Mouse (Mus musculus) liver, embryonic 16.5 days (tissue): ENCODE measurements around the gene Phgr1. TPM values are rescaled to one million over a fixed set of nuclear protein-coding genes. Genes with fewer than 3 reads are reported as not detected.
A peak's percentile ranks its signal among the peaks of the same experiment; 100 is the strongest.

Source experiments
- ATAC-seq: fragments of 200-750 bp; cut with Nextera tagmentation; 2 replicates; pipeline ENCODE4 v1.8.0; 2017; ENCODE audit warnings: low read depth, mild to moderate bottlenecking, moderate number of reproducible peaks, moderate library complexity
- H3K27ac ChIP-seq: fragments of 300-500 bp; sonication (generic); 2 replicates; pipeline ENCODE4 v1.5.1; 2014; ENCODE audit warnings: mild to moderate bottlenecking, low read length
- H3K27me3 ChIP-seq: fragments of 300-500 bp; sonication (generic); 2 replicates; pipeline ENCODE4 v1.6.1; 2014; ENCODE audit warnings: low read depth, low read length, mixed read lengths; ENCODE audit not compliant: control insufficient read depth, insufficient read depth
- H3K36me3 ChIP-seq: fragments of 300-500 bp; sonication (generic); 2 replicates; pipeline ENCODE4 v1.6.1; 2014; ENCODE audit warnings: mild to moderate bottlenecking; ENCODE audit not compliant: control insufficient read depth, insufficient read depth
- H3K4me1 ChIP-seq: fragments of 300-500 bp; sonication (generic); 2 replicates; pipeline ENCODE4 v1.6.1; 2014; ENCODE audit warnings: low read depth, low read length, mixed read lengths; ENCODE audit not compliant: control insufficient read depth
- H3K4me2 ChIP-seq: fragments of 300-500 bp; sonication (generic); 2 replicates; pipeline ENCODE4 v1.6.1; 2014; ENCODE audit warnings: low read depth, low read length, mixed read lengths
- H3K4me3 ChIP-seq: fragments of 300-500 bp; sonication (generic); 2 replicates; pipeline ENCODE4 v1.5.1; 2014; ENCODE audit warnings: low read depth, mild to moderate bottlenecking, low read length
- H3K9ac ChIP-seq: fragments of 300-500 bp; sonication (generic); 2 replicates; pipeline ENCODE4 v1.6.1; 2014; ENCODE audit warnings: low read depth, low read length
- H3K9me3 ChIP-seq: fragments of 300-500 bp; sonication (generic); replicated peaks from 2 replicates; pipeline ENCODE4 v1.6.1; 2016; ENCODE audit warnings: low read length; ENCODE audit not compliant: control insufficient read depth
- WGBS: fragments of 180-500 bp; shearing (Covaris S2); extraction: QIAGEN DNeasy Blood & Tissue Kit; methylation state at CpG from one replicate; pipeline ENCODE4 v1.1.7; 2014; ENCODE audit not compliant: insufficient replicate concordance; 5-methylcytosine and 5-hydroxymethylcytosine counted together
- polyA plus RNA-seq: library from polyadenylated mRNA; unstranded; fragments of >200 nt; fragmentation: Nextera tagmentation; extraction: Ambion mirVana; gene quantifications from 2 replicates; pipeline ENCODE4 v1.2.1, GENCODE M21; 2015

The Phgr1 gene
- polyA plus RNA-seq, 1 experiment from 2014 or later: 0.85 TPM

- Histone ChIP-seq H3K4me2 (peak overlapping the region; percentile 46), H3K9ac (peak overlapping the region; percentile 21; the same call in 1 of the 2 replicates), H3K27ac (peak overlapping the region; percentile 25; the same call in 1 of the 2 replicates), H3K27me3 (no peaks in the 10 kb centered on the region), H3K4me3 (peak overlapping the region; percentile 18; the same call in 1 of the 2 replicates), H3K9me3 (no peaks in the 10 kb centered on the region), H3K4me1 (peaks cover 13% of the 10 kb centered on the region; the same call in 1 of the 2 replicates), H3K36me3 (no peaks in the 10 kb centered on the region)
- WGBS: 30% methylated on average over 44 of the region's 44 CpGs
- ATAC-seq: peak; percentile 48; the same call in 1 of the 2 replicates
Observed at GRCm38 (mm10) chr2:118790551-118791525, 18.3 kb downstream of the Phgr1 start.

GRCm38 (mm10) chr2:118791591-118792258 is 19.2 kb downstream of the Phgr1 start:
- H3K9ac ChIP-seq: no peak overlapping the region
- no peaks in the 10 kb centered on the region; the same call in 1 of the 2 replicates for H3K27me3 ChIP-seq
- H3K9me3 ChIP-seq: no peaks in the 10 kb centered on the region
- no peak overlapping the region for H3K4me3 ChIP-seq
- H3K4me1 ChIP-seq: peaks cover 12% of the 10 kb centered on the region; the same call in 1 of the 2 replicates
- no peaks in the 10 kb centered on the region for H3K36me3 ChIP-seq
- ATAC-seq: peak; percentile 68
- H3K4me2 ChIP-seq: no peak overlapping the region; the same call in 1 of the 2 replicates
- H3K27ac ChIP-seq: peak overlapping the region; percentile 25; the same call in 1 of the 2 replicates
- 71% methylated on average over 26 of the region's 26 CpGs for WGBS

- no peak for ATAC-seq
- Histone ChIP-seq H3K4me2 (no peak overlapping the region), H3K27ac (no peak overlapping the region)
Observed at GRCm38 (mm10) chr2:118792259-118792613, 19.7 kb downstream of the Phgr1 start.

GRCm38 (mm10) chr2:118793636-118794035 is 21.1 kb downstream of the Phgr1 start:
- peaks cover 2% of the 10 kb centered on the region for H3K27me3 ChIP-seq
- no peak overlapping the region for H3K4me3 ChIP-seq
- H3K36me3 ChIP-seq: no peaks in the 10 kb centered on the region
- peaks cover 10% of the 10 kb centered on the region; the same call in 1 of the 2 replicates for H3K4me1 ChIP-seq
- no peak overlapping the region for H3K27ac ChIP-seq
- H3K4me2 ChIP-seq: no peak overlapping the region
- no peak for ATAC-seq
- H3K9ac ChIP-seq: no peak overlapping the region
- no peaks in the 10 kb centered on the region for H3K9me3 ChIP-seq
- WGBS: 42% methylated on average over 4 of the region's 4 CpGs

More at GRCm38 (mm10) chr2:118792259-118792613, 19.7 kb downstream of the Phgr1 start:
- 75% methylated on average over 4 of the region's 4 CpGs for WGBS
- peaks cover 1% of the 10 kb centered on the region for H3K27me3 ChIP-seq
- H3K9me3 ChIP-seq: no peaks in the 10 kb centered on the region
- H3K9ac ChIP-seq: no peak overlapping the region
- H3K4me1 ChIP-seq: peaks cover 10% of the 10 kb centered on the region; the same call in 1 of the 2 replicates
- no peak overlapping the region for H3K4me3 ChIP-seq
- H3K36me3 ChIP-seq: no peaks in the 10 kb centered on the region

GRCm38 (mm10) chr2:118802542-118803118 is 30.1 kb downstream of the Phgr1 start:
- Histone ChIP-seq H3K4me2 (peak overlapping the region; percentile 71), H3K9me3 (no peaks in the 10 kb centered on the region), H3K4me3 (peak overlapping the region; percentile 59), H3K36me3 (no peaks in the 10 kb centered on the region), H3K9ac (peak overlapping the region; percentile 62), H3K27ac (peak overlapping the region; percentile 98), H3K27me3 (no peaks in the 10 kb centered on the region), H3K4me1 (peaks cover 45% of the 10 kb centered on the region)
- 26% methylated on average over 4 of the region's 4 CpGs for WGBS
- peak; percentile 91 for ATAC-seq

GRCm38 (mm10) chr2:118804474-118804873 is 31.9 kb downstream of the Phgr1 start:
- no peak for ATAC-seq
- H3K36me3 ChIP-seq: no peaks in the 10 kb centered on the region
- 0 out of 2 replicates have a peak overlapping the region, but pooled peaks have one; percentile 15 for H3K9ac ChIP-seq
- H3K9me3 ChIP-seq: no peaks in the 10 kb centered on the region
- H3K4me2 ChIP-seq: no peak overlapping the region
- H3K27ac ChIP-seq: peak overlapping the region; percentile 98
- WGBS: 35% methylated on average over 2 of the region's 2 CpGs
- no peaks in the 10 kb centered on the region for H3K27me3 ChIP-seq
- H3K4me1 ChIP-seq: peaks cover 45% of the 10 kb centered on the region
- no peak overlapping the region for H3K4me3 ChIP-seq

- Histone ChIP-seq H3K27ac (peak overlapping the region; percentile 83), H3K9ac (no peak overlapping the region), H3K4me3 (no peak overlapping the region), H3K36me3 (no peaks in the 10 kb centered on the region), H3K4me2 (peak overlapping the region; percentile 30; the same call in 1 of the 2 replicates), H3K4me1 (peaks cover 45% of the 10 kb centered on the region), H3K27me3 (no peaks in the 10 kb centered on the region), H3K9me3 (no peaks in the 10 kb centered on the region)
- 8% methylated on average over 3 of the region's 3 CpGs for WGBS
- ATAC-seq: peak; percentile 26
Observed at GRCm38 (mm10) chr2:118805137-118805536, 32.6 kb downstream of the Phgr1 start.

- H3K27me3 ChIP-seq: no peaks in the 10 kb centered on the region
- no peaks in the 10 kb centered on the region for H3K36me3 ChIP-seq
- peak; percentile 47; the same call in 1 of the 2 replicates for ATAC-seq
- peak overlapping the region; percentile 34; the same call in 1 of the 2 replicates for H3K4me2 ChIP-seq
- H3K9ac ChIP-seq: peak overlapping the region; percentile 42; the same call in 1 of the 2 replicates
- 15% methylated on average over 3 of the region's 3 CpGs for WGBS
- H3K9me3 ChIP-seq: no peaks in the 10 kb centered on the region
- peaks cover 45% of the 10 kb centered on the region for H3K4me1 ChIP-seq
- no peak overlapping the region for H3K4me3 ChIP-seq
- H3K27ac ChIP-seq: peak overlapping the region; percentile 83
Observed at GRCm38 (mm10) chr2:118805756-118806155, 33.2 kb downstream of the Phgr1 start.
